Mouse (Mus musculus) left cerebral cortex, postnatal 25 days (tissue): Measurements from ENCODE around the gene Rab4a. TPM values are rescaled to one million over a fixed set of nuclear protein-coding genes. Genes with fewer than 3 reads are reported as not detected.
"Not testable (repeated sequence)": the region's sequence is repeated elsewhere in the genome, so short reads cannot be mapped to it uniquely, and the experiment has no call there.

ENCODE experiments used
- DNase-seq, 2 experiments: peaks; one replicate each; pipeline ENCODE4 v3.0.0; 2022; ENCODE audit warnings: low spot score in 2 of 2, mixed read lengths in 1 of 2
- intact Hi-C: fragments of 180-260 bp; cut with DNase I; formaldehyde crosslinking; loops from one replicate; pipeline ENCODE4 v1.15.1; 2025
- total RNA-seq, 2 experiments: library from RNA; stranded (reverse); gene quantifications; 2 replicates each; pipeline ENCODE4 v1.2.3; 2021

The Rab4a gene
- total RNA-seq, 2 experiments from 2014 or later, result 45.0 to 47.0 TPM

- intact Hi-C loops, result no loop called here
- no peak for DNase-seq
Measured at GRCm38 (mm10) chr8:123807852-123808573, 2.2 kb downstream of the Rab4a start.

GRCm38 (mm10) chr8:123808671-123809070 lies 2.9 kb downstream of the Rab4a start:
- no peak for DNase-seq
- intact Hi-C loops, result no loop called here

- intact Hi-C loops, DNase-seq: not testable (repeated sequence)
Measured at GRCm38 (mm10) chr8:123809342-123809741, 3.6 kb downstream of the Rab4a start.

GRCm38 (mm10) chr8:123812227-123812626 lies 6.4 kb downstream of the Rab4a start:
- intact Hi-C loops, result no loop called here
- no peak for DNase-seq

- no peak for DNase-seq
- intact Hi-C loops, result no loop called here
Measured at GRCm38 (mm10) chr8:123813173-123813891, 7.5 kb downstream of the Rab4a start.

- intact Hi-C loops, result no loop called here
- DNase-seq, result no peak
Measured at GRCm38 (mm10) chr8:123813892-123814266, 8.1 kb downstream of the Rab4a start.

- intact Hi-C loops, result no loop called here
- DNase-seq, result no peak
Measured at GRCm38 (mm10) chr8:123815325-123815724, 9.5 kb downstream of the Rab4a start.

GRCm38 (mm10) chr8:123816939-123817338 lies 11.2 kb downstream of the Rab4a start:
- peak in 1 of 2 experiments; percentile 75 for DNase-seq
- intact Hi-C loops, result no loop called here

GRCm38 (mm10) chr8:123817747-123818146 lies 12.0 kb downstream of the Rab4a start:
- DNase-seq, result no peak
- intact Hi-C loops, result no loop called here

GRCm38 (mm10) chr8:123819683-123820610 lies 14.2 kb downstream of the Rab4a start:
- intact Hi-C loops, result no loop called here
- DNase-seq, result no peak

- intact Hi-C loops, result no loop called here
- no peak for DNase-seq
Measured at GRCm38 (mm10) chr8:123820780-123821179, 15.0 kb downstream of the Rab4a start.

- intact Hi-C loops, result no loop called here
- no peak for DNase-seq
Measured at GRCm38 (mm10) chr8:123823111-123823510, 17.3 kb downstream of the Rab4a start.

- peak in 1 of 2 experiments; percentile 45 for DNase-seq
- intact Hi-C loops, result no loop called here
Measured at GRCm38 (mm10) chr8:123823532-123824123, 17.8 kb downstream of the Rab4a start.

GRCm38 (mm10) chr8:123826001-123826400 lies 20.2 kb downstream of the Rab4a start:
- DNase-seq, result peak in 1 of 2 experiments; percentile 36

GRCm38 (mm10) chr8:123826758-123827157 lies 21.0 kb downstream of the Rab4a start:
- intact Hi-C loops, result no loop called here
- no peak for DNase-seq

More at GRCm38 (mm10) chr8:123826001-123826400, 20.2 kb downstream of the Rab4a start:
- intact Hi-C loops, result no loop called here

GRCm38 (mm10) chr8:123827523-123827922 lies 21.7 kb downstream of the Rab4a start:
- DNase-seq, result no peak
- intact Hi-C loops, result no loop called here

- DNase-seq, result no peak
- intact Hi-C loops, result loop anchor here (1.0 kb wide), 1 partner anchor 42 kb away; no protein-coding TSS in a partner anchor
Measured at GRCm38 (mm10) chr8:123832757-123833156, 27.0 kb downstream of the Rab4a start.

GRCm38 (mm10) chr8:123835451-123835850 lies 29.7 kb downstream of the Rab4a start:
- DNase-seq, result peak; percentile 57 to 68
- intact Hi-C loops, result no loop called here

- peak; percentile 50 to 64 for DNase-seq
- intact Hi-C loops, result no loop called here
Measured at GRCm38 (mm10) chr8:123836354-123836753, 30.6 kb downstream of the Rab4a start.

- intact Hi-C loops, result no loop called here
- DNase-seq, result no peak
Measured at GRCm38 (mm10) chr8:123838496-123838895, 32.7 kb downstream of the Rab4a start.
